Mouse (Mus musculus): Measurements from ENCODE around the gene Tmbim4.
A peak's percentile ranks its signal among the peaks of the same experiment; 100 is the strongest.
"Not testable (repeated sequence)": the region's sequence is repeated elsewhere in the genome, so short reads cannot be mapped to it uniquely, and the experiment has no call there.

The Tmbim4 gene

DNA sequence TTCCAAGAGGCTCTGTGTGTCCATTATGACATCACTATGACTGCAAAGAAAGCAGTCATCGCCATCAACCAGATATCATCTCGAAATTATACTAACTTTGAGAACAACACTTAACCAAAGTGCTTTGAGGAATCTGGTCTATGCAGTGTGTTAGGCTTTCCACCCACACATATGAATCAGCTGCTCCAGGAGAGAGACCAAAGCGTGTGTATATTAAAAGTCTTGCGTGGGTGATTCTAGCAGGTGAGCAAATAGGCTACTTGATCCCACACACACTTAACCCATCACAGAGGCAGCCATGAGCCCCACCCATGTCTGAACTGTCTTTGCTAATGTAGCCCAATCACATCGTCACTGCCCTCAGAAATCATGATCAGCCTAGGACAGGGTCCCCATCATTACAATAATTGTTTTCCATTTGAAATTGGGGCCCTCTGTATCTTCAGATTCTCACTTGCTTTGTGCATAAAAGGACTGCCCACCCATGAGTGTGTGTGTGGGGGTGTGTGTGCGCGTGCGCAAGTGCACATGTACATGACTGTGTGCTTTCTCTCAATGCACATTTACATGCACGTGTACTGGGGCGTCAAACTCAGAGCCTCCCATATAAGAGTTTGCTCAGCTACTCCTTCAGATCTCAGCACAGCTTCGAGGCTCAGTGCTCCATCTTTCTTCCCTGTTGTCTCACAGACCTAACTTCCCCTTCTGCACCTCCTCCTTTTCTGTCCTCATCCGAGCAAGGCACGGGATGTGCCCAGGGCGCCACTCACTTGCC, 4.1 kb upstream of the Tmbim4 start:
- DNase-seq = no peak

DNA sequence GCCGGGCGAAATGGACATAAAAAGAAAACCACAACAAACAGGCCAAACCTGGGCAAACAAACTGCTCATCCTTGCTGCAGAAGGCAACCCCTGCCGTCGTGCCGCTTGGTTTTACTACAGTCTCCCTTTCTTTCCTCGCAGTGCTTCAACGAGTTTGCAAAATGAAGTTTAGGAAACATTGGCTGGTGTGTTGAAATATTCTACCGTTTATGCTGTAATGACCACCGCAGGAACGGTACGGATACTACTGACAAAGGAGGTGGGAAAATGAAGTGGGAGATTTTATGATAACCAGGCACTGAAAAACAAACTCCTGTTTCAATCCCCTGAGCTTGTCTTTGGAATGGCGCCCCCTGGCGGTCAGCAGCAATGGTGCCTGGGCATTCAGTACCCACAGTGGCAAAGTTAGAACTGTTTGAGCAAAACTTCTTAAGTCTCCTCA, 592 bp downstream of the Tmbim4 start, which contains the start of gene Irak3:
Gene Irak3 (minus strand): TSS at position 170 of the 442 bp plus-strand sequence.
- DNase-seq = peak; percentile 81

DNA sequence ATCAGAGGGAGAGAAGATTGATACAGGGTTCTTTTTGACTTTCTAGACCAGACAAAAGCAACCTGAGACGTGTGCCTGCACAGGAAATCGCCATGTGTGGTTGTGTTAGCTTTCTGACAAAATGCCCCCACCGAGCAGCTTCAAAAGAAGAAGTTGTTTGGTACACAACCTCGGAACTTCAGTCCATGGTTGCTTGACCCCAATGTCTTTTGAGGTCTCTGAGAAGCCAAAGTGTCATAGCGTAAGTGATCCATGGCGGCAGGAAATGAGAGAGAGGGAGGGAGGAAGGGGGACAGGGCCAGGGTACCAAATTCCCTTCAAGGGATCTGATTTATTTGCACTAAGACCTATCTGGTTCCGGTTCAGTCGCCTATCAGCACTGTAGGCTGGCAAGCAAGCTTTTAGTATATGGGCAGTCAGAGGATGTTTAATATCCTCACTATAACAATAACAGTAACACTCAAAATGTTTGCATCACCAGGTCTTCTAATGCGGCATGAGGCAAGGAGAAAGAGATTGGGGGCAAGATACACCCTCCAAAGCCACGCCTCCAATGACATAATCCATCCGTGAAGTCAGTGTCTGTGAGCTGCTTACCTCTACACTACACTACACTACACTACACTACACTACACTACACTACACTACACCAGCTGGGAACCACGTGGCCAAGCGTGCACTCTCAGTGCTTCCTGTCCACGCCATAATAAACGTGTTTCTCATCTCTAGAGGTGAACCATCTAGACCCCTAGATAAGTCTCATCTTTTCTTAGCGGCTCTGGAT, 1.3 kb downstream of the Tmbim4 start:
- DNase-seq = no peak

DNA sequence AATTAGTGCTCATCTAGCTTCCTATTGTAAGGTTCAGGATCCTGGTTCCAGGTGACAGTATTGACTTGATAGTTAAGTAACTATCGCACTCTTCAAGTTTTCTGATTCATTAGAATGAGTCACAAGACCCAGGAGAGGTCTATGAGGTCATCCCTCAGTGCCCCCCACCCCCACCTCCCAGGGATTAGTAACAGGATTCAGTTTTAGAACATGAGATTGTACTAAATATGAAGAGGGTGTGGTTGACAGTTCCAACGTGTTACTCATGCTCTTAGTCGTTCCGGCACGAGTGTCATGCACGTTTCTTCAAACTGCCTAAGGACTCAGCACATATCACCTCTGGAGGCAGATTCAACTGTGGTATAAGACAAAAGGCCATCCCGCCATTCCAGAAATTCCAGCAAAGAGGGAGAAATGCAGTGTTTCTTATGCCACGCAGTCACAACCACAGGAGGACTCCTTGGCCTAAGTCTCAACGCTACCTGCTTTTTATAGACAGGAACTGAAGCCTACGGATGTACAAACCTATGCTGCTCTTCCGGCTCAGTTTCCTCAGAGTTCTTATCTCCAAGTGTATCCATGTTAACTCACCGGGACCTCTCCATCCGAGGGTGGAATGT, 3.3 kb downstream of the Tmbim4 start:
- DNase-seq = no peak

DNA sequence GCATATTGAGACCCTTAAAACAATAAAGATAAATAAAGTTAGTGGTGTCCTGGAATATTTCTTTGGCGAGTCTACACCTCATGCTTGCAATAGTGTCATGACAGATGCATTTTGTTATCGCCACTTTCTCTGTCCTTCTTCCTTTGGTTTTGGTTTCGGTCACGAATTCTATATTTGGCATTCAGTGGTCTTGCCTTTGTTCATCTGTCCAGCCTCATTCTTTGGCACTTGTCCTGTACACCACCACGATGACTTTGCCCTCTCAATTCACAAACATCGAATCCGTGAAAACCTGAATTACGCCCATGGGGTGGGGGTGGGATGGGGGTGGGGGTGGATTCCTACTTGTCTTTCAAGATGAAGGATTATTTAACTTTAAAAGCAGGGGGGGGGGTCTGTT, 6.6 kb downstream of the Tmbim4 start:
- DNase-seq = no peak

DNA sequence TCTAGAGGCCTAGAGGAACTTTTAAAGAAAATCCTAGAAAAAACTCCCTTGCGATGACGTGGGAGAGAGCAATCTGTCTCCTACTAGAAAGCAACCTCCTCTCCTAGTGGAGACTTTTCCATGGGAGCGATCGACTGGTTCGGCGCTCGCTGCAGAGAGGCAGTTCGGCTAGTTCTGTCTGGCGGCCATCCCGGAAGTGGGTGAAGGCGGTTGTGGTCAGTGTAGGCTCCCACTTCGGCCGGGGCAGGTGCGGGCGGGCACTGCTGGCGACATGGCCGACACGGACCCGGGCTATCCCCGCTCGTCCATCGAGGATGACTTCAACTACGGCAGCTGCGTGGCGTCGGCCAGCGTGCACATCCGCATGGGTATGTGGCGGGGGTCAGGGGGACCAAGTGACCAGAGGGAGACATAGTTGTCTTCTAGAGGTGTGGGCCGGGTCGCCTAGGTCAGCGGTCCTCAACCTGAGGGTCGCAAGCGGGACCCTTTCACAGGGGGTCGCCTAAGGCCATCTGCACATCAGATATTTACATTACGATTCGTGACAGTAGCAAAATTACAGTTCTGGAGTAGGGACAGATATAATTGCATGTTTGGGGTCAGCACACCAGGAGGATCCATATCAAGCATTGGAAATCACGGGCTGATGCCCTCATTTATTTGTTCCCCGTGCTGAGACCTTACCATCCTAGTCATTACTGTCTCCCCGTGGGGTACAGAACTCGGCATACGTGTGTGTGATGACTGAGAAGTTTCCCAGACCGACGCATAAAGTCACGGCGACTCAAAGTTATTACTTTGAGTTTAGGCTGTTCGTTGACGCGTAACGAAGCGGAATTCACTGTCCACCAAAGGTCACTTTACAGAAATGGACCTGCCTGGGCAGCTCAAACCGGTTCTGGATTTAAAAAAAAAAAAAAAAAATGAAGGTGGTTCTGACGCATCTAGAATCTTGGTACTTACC, 7.5 kb downstream of the Tmbim4 start:
- peak; percentile 94 for DNase-seq

DNA sequence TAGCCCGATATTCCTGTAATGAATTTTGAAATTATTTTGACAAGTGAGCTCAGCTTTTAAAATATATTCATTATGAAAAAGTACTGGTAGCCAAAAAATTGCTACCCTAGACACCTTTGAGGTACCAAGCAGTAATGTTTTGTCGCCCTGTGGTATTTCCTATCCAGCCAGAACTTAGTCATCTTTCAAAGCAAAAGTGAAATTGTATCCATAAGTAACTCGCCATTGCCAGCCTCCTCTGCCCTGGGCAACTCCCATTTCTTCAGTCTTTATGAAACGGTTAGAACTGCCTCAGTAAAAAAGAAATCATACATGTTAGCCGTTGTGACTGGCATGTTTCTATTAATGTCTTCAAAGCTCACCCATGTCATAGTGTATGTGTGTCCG, 8.1 kb downstream of the Tmbim4 start:
- DNase-seq = peak; percentile 36

DNA sequence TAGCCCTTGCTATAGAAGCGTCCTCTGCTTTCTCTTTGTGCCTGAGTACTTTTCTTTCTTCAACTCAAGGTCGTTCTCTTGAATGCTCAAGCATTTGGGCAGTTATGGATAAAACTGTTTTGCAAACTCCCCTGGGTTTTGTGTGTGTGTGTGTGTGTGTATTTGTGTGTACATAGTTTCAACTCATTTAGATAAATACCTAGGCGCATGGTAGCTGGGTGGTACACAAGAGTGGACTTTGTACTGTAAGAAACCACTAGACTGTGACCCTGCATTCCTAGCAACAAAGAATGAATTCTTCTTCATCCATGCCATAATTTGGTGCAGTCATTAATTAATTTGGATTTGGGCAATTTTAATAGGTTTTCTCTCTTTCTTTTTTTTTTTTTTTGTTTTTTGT, 8.7 kb downstream of the Tmbim4 start:
- peak; percentile 78 for DNase-seq

DNA sequence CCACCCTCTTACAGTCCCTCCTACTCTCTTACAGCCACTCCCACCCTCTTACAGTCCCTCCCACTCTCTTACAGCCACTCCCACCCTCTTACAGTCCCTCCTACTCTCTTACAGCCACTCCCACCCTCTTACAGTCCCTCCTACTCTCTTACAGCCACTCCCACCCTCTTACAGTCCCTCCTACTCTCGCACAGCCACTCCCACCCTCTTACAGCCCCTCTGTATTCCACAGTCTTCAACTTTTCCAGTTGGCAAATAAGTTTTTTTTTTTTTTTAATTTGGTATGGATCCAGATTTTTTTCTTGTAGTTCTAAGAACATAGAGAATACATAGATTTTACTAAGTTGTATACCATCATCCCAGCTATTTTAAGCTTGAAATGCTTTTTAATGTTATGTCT, 15.7 kb downstream of the Tmbim4 start:
- not testable (repeated sequence) for DNase-seq

DNA sequence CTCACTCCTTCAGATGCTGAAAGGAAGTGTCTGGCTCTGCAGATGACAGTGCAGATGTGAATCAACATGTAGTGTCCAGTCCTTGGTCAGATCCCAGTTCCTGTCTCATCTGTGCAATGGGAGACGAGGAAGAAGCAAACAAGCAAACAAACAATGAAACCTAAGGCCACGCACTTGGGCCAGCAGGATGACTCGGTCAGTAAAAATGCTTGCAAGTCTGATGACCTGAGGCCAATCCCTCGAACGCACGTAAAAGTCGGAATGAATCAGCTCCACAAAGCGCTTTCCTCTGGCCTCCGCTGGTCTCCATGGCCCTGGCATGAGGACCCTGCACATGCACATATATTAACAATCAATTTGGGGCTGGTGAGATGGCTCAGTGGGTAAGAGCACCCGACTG, 17.6 kb downstream of the Tmbim4 start:
- no peak for DNase-seq

DNA sequence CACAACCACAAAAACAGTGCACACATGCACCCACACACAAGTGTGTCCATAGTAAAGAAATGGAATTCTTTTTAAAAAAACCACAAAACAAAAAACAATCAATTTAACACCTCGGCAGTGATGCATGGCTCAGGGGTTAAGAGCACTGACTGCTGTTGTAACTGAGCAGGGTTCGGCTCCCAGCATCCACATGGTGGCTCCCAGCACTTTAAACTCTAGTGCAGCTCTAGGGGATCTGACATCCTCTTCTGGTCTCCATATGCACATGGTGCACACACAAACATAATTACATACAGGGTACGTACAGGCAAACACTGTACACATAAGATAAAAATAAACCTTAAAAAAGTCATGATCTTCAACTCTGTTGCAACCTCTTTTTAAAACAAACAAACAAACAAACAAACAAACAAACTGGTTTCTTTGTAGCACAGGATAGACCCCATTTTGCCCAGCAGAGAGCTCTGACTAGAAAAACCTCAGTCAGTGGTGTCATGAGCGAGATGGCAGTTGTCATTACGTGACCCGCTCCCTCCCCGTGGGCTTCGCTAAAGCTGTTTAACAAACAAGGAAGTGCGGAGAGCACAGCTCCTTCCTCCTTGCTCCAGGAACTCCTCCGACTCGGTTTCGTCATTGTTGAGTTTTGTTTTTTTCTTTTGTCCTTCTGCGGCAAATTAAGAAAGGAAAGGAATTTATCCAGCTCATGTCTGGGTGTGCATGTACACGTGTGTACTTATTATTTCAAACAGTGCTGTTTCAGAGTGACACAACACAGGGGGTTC, 18.4 kb downstream of the Tmbim4 start:
- no peak for DNase-seq

DNA sequence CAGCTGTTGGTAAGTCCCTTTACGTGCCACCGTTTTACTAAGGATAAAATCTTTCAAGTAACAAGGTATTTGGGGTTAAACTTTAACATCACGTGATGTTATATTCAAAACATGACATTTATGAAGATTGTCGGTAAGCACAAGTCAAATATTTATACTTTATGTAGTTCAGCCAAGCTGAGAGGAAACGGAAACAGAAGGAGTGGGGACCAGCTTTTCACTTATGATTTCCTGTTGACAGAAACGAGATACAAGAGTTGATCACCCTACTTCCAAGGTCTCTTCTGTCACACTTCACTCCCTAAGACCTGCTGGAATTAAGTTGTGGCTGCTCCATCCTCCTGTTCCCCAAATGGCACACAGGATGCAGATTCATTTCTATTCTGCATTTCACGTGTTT, 19.4 kb downstream of the Tmbim4 start:
- no peak for DNase-seq

DNA sequence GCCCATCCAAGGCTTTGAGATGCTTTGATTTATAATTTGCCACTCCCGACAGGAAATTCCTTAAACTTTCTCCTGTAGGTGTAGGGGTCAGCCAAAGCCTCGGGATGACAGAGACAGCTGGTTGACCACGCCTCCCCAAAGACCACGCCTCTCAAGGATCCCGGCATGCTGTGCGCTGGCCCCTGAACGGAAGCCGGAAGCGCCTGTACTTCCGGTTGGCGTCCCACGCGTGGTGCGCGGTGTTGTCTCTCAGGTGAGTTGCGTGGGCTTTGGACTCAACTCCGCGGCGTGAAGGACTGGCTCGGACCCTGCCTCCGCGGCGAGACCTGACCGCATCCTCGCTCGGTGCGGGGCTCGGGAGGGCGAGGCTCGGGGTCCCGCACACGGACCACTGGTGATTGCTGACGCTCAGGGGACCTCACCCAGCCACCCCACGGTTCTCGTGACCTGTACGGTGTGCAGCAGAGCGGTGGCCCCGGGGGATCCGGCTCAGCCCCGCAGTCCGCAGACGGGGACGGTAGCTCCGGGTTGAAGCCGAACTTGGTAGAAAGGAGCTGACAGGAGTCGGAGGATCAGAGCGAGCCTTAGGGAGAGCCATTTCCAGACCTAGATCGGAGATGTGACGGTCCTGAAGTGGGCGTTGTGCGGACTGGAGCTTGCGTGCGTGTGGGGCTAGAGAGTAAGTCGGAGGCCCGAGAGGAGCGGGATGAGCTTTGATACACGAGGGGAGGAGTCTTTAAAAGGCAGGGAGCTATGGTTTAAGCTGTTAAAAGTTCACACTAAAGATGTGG, 25.7 kb downstream of the Tmbim4 start, which contains the start of gene Llph:
Gene Llph (plus strand): TSS at position 200 of the 791 bp plus-strand sequence.
- peak; percentile 88 for DNase-seq

DNA sequence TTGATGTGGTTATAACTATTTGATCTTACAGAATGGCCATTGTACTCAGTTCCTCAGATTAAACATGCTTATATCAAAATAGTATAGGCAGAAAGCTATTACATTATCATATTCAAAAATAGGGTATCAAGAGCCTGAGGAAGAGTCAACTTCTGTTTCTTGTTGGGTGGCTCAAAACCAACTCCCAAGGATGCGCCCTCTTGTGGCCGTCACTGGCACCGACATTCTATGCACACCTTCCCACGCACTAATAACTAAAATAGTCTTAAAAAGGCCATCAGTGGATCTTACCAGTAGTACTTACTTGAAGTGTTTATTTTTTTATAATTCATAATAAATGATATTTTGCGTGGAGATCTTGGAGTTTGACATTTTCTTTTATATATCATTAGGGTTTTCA, 30.3 kb downstream of the Tmbim4 start:
- peak; percentile 69 for DNase-seq

DNA sequence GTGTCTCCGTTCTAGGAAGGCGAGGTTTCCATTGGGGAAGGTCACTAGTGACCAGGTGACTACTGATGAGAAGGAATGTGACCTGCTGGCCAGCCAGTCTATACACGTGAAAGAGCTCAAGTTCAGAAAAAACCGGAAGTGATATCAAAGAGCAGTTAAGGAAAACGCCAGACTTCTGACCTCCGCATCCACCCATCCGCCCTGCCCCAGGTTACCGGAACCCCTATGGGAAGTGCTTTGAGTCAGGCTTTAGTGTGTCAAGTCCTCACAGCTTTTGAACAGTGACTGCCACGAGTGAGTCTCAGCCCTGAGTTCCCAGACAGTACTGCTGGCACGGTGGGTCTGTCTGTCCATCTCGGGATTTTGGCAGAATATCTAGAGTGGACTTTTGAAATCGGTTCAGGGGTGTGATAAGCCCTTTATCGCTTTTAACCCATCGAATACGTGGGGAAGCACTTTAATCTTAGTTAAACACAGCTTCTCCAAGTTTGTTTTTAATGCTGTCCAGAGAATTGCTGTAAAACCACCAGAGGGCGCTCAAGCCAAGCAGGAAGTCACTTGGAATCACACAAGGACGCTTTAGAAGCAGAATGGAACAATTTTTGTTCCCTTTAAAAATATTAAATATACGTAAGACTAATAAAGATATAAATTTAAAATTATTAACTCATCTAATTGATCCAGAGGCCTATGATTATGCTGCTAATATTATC, 32.4 kb downstream of the Tmbim4 start:
- DNase-seq = peak; percentile 67

DNA sequence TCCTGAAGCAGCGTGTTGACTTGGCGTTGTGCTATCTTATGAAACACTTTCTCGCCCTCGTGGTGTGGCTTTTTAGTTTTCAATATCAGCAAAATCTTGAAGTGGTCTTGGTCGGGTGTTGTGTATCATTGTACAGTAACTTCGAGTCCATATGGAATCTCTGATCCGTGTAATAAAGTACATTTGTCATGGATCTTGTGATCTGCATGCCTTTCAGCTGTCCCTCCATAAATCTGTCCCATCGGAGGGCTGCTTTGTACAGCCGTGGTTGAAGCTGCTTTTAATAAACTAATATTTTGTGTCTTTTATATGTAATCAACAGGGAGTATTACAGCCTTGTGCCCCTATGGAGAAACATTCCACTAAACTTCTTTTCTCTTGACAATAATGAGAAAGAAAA, 35.5 kb downstream of the Tmbim4 start:
- DNase-seq = no peak

DNA sequence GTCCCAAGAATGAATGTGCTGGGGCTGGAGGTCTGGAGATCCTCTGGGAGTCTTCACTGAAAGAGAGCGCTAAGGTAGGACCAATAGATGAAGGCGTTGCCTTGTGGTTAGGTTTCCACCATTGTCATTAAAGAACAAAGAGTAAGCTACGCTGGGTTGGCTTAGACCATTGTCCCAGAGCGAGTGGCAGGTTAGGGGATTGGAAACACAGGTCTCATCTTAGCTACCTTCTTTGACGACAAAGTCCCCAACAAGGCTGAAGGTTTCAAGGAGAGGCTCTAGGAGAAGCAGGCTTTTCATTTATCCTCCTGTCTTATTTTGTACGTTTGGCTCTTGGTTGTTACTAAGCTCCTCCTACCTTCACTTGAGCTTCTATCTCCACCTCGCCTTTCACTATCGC, 36.9 kb downstream of the Tmbim4 start:
- no peak for DNase-seq

DNA sequence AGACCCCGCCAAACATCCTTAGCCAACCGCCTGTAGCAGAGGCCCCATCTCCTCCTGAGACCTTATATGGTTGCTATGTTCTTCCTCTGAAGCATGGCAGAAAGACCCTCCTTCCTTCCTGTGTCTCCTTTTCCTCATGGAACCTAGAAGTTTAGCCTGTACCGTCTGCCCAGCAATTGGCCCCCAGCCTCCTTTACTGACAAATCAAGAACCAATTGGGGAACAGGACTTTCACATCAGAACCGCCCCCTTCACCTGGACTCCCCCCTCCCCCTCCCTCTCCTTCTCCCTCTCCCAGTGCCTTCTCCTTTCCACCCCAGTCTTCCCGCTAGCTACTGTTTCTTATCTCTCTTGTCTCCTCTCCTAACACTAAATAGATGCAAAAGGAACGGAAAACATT, 38.1 kb downstream of the Tmbim4 start:
- no peak for DNase-seq

DNA sequence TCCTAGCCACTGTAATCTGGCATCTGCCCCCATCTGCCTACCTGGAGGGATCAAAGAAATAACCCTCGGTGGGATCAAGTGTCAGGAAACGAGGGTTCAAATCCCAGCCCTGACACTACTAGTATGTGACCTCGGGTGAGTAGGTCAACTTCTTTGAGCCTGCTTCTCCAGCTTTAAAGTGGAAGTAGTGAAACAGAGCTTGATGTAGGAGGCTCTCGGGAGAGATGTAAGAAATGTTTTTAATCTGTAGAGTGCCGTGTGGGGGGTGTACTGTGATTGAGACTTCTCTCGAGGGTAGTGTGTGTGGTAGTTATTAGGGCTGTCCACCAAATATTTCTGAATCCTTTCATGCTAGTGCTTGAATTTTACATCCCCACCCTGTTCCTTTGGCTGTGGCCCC, 41.0 kb downstream of the Tmbim4 start:
- no peak for DNase-seq

DNA sequence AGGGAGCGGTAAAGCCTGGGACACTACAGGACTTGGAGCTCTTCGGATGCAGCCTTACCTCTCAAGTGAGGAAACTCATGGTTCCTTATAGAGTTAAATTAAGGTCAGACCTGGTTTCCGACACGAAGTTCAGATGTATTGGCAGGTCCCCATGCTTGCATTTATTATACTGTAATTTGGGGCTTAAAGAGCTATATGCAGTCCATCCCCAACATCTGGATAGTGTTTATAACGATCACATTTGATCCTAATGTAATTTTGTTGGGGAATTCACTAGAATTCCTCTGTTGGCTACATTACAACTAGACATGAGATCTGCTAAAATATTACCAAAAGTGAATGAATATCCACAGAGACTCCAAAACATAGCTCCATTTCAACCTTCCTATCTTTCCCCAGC, 44.3 kb downstream of the Tmbim4 start:
- DNase-seq = no peak

All from kidney, adult 9 months (tissue).